Mouse (Mus musculus): ENCODE results near the gene Diexf. TPM values are rescaled to one million over a fixed set of nuclear protein-coding genes. Genes with fewer than 3 reads are reported as not detected.

The Diexf gene
- 8.2 TPM for polyA plus RNA-seq (2014; fragmentation: Illumina TruSeq; extraction: RNeasy Lipid Tissue Mini Kit (QIAGEN cat#74804); ENCODE audit: low read depth, low replicate concordance)

GRCm38 (mm10) chr1:193129786-193130455 is at the start of gene Diexf:
Gene Diexf (minus strand): TSS chr1:193130272.

GRCm38 (mm10) chr1:193167746-193168145 is 37.7 kb upstream of the Diexf start, which contains the start of gene A130010J15Rik:
Gene A130010J15Rik (plus strand): TSS chr1:193168046.

GRCm38 (mm10) chr1:193152872-193153271 is 22.8 kb upstream of the Diexf start, which contains the start of gene Irf6:
Gene Irf6 (plus strand): TSS chr1:193153111.

Other genes starting within 250 kb of the Diexf start
- gene Syt14, start 94.5 kb downstream of the Diexf start, polyA plus RNA-seq (2014; fragmentation: Illumina TruSeq; extraction: RNeasy Lipid Tissue Mini Kit (QIAGEN cat#74804); ENCODE audit: low read depth, low replicate concordance), result 0.73 TPM
- 22.4 TPM for gene Irf6, start 22.8 kb upstream of the Diexf start, polyA plus RNA-seq (2014; fragmentation: Illumina TruSeq; extraction: RNeasy Lipid Tissue Mini Kit (QIAGEN cat#74804); ENCODE audit: low read depth, low replicate concordance)
- 6.3 TPM for gene A130010J15Rik, start 37.8 kb upstream of the Diexf start, polyA plus RNA-seq (2014; fragmentation: Illumina TruSeq; extraction: RNeasy Lipid Tissue Mini Kit (QIAGEN cat#74804); ENCODE audit: low read depth, low replicate concordance)
- 1.5 TPM for gene Traf3ip3, start 71.4 kb upstream of the Diexf start, polyA plus RNA-seq (2014; fragmentation: Illumina TruSeq; extraction: RNeasy Lipid Tissue Mini Kit (QIAGEN cat#74804); ENCODE audit: low read depth, low replicate concordance)
- gene Lamb3, start 77.4 kb upstream of the Diexf start, polyA plus RNA-seq (2014; fragmentation: Illumina TruSeq; extraction: RNeasy Lipid Tissue Mini Kit (QIAGEN cat#74804); ENCODE audit: low read depth, low replicate concordance), result 6.2 TPM
- gene Hsd11b1, start 133.8 kb upstream of the Diexf start, polyA plus RNA-seq (2014; fragmentation: Illumina TruSeq; extraction: RNeasy Lipid Tissue Mini Kit (QIAGEN cat#74804); ENCODE audit: low read depth, low replicate concordance), result 92.2 TPM
- 225 TPM for gene G0s2, start 142.9 kb upstream of the Diexf start, polyA plus RNA-seq (2014; fragmentation: Illumina TruSeq; extraction: RNeasy Lipid Tissue Mini Kit (QIAGEN cat#74804); ENCODE audit: low read depth, low replicate concordance)
- 0.58 TPM for gene Camk1g, start 240.0 kb upstream of the Diexf start, polyA plus RNA-seq (2014; fragmentation: Illumina TruSeq; extraction: RNeasy Lipid Tissue Mini Kit (QIAGEN cat#74804); ENCODE audit: low read depth, low replicate concordance)